Mouse (Mus musculus) MEL (cell line): ENCODE results near the gene Ovol2. TPM values are rescaled to one million over a fixed set of nuclear protein-coding genes. Genes with fewer than 3 reads are reported as not detected.

Experiments used
- DNase-seq: peaks from one replicate; pipeline ENCODE4 v3.0.0; 2011; ENCODE audit warnings: low read depth, low spot score
- H3K27ac ChIP-seq: 2 replicates; pipeline ENCODE4 v1.5.1; 2012; ENCODE audit warnings: low read depth, mild to moderate bottlenecking, control low read depth, low read length, moderate library complexity; ENCODE audit not compliant: control insufficient read depth
- H3K27me3 ChIP-seq, 2 experiments: fragments of 150-350 bp in 1 of 2; sonication (generic) in 1 of 2; 2 replicates each; pipeline ENCODE4 v1.6.1; 2012; ENCODE audit warnings: low read length in 2 of 2, mild to moderate bottlenecking in 2 of 2, improper control_type of control experiment in 1 of 2, moderate library complexity in 1 of 2; ENCODE audit not compliant: insufficient read depth in 2 of 2, control insufficient read depth in 1 of 2
- H3K36me3 ChIP-seq, 2 experiments: 2 replicates each; pipeline ENCODE4 v1.6.1; 2012 to 2014; ENCODE audit warnings: low read length in 2 of 2, improper control_type of control experiment in 1 of 2, inconsistent platforms in 1 of 2, mild to moderate bottlenecking in 1 of 2; ENCODE audit not compliant: insufficient read depth in 2 of 2, control insufficient read depth in 1 of 2
- H3K4me1 ChIP-seq, 2 experiments: fragments of 150-350 bp in 1 of 2; sonication (generic) in 1 of 2; 2 replicates each; pipeline ENCODE4 v1.6.1; 2012; ENCODE audit warnings: low read length in 2 of 2, improper control_type of control experiment in 1 of 2, mild to moderate bottlenecking in 1 of 2; ENCODE audit not compliant: insufficient read depth in 2 of 2, control insufficient read depth in 1 of 2
- H3K4me3 ChIP-seq, 2 experiments: fragments of 150-350 bp in 1 of 2; sonication (generic) in 1 of 2; 2 replicates each; pipeline ENCODE4 v1.5.1; 2012; ENCODE audit warnings: low read depth in 2 of 2, low read length in 2 of 2, mild to moderate bottlenecking in 2 of 2, moderate library complexity in 2 of 2, control low read depth in 1 of 2, improper control_type of control experiment in 1 of 2; ENCODE audit not compliant: control insufficient read depth in 1 of 2, insufficient read depth in 1 of 2
- H3K79me2 ChIP-seq: 2 replicates; pipeline ENCODE4 v1.6.1; 2012; ENCODE audit warnings: mild to moderate bottlenecking, low read length, moderate library complexity; ENCODE audit not compliant: control insufficient read depth, poor library complexity, insufficient read depth
- H3K9ac ChIP-seq: 2 replicates; pipeline ENCODE4 v1.6.1; 2012; ENCODE audit warnings: low read depth, mild to moderate bottlenecking, control low read depth, low read length, moderate library complexity; ENCODE audit not compliant: control insufficient read depth, poor library complexity, severe bottlenecking
- H3K9me3 ChIP-seq: fragments of 150-350 bp; sonication (generic); replicated peaks from 2 replicates; pipeline ENCODE4 v1.6.1; 2012; ENCODE audit warnings: mild to moderate bottlenecking, low read length, improper control_type of control experiment, moderate library complexity; ENCODE audit not compliant: insufficient read depth
- CHD1 ChIP-seq: IDR thresholded peaks from 2 replicates; pipeline ENCODE4 v1.6.1; 2012; ENCODE audit warnings: low read depth, mild to moderate bottlenecking, inconsistent platforms, low read length, improper control_type of control experiment
- CHD2 ChIP-seq: IDR thresholded peaks from 2 replicates; pipeline ENCODE4 v1.6.1; 2011; ENCODE audit warnings: low read length, improper control_type of control experiment
- CTCF ChIP-seq, 3 experiments: IDR thresholded peaks in 2 of 3; conservative IDR thresholded peaks in 1 of 3; 2 replicates each; pipeline ENCODE4 v1.5.1; 2011 to 2012; ENCODE audit warnings: low read length in 3 of 3, low read depth in 2 of 3, mild to moderate bottlenecking in 2 of 3, improper control_type of control experiment in 1 of 3, inconsistent platforms in 1 of 3, mixed read lengths in 1 of 3, moderate library complexity in 1 of 3; ENCODE audit not compliant: control insufficient read depth in 1 of 3, insufficient read depth in 1 of 3, poor library complexity in 1 of 3, severe bottlenecking in 1 of 3
- E2F4 ChIP-seq: IDR thresholded peaks from 2 replicates; pipeline ENCODE4 v1.6.1; 2011; ENCODE audit warnings: low read depth, low read length, improper control_type of control experiment, borderline replicate concordance
- ELF1 ChIP-seq: IDR thresholded peaks from 2 replicates; pipeline ENCODE4 v1.6.1; 2014; ENCODE audit warnings: low read depth, mild to moderate bottlenecking, inconsistent platforms, low read length, improper control_type of control experiment, moderate library complexity
- GABPA ChIP-seq: IDR thresholded peaks from 2 replicates; pipeline ENCODE4 v1.6.1; 2012; ENCODE audit warnings: low read depth, mild to moderate bottlenecking, inconsistent platforms, low read length, improper control_type of control experiment, moderate library complexity
- HCFC1 ChIP-seq: IDR thresholded peaks from 2 replicates; pipeline ENCODE4 v1.6.1; 2012; ENCODE audit warnings: low read depth, mild to moderate bottlenecking, inconsistent platforms, low read length, improper control_type of control experiment, moderate library complexity
- KAT2A ChIP-seq: conservative IDR thresholded peaks from 2 replicates; pipeline ENCODE4 v1.6.1; 2012; ENCODE audit warnings: low read depth, low read length, improper control_type of control experiment, inconsistent platforms
- MAX ChIP-seq: IDR thresholded peaks from 2 replicates; pipeline ENCODE4 v1.6.1; 2011; ENCODE audit warnings: low read length, improper control_type of control experiment
- MAZ ChIP-seq: IDR thresholded peaks from 2 replicates; pipeline ENCODE4 v1.6.1; 2012; ENCODE audit warnings: low read depth, mild to moderate bottlenecking, inconsistent platforms, low read length, improper control_type of control experiment
- MXI1 ChIP-seq: IDR thresholded peaks from 2 replicates; pipeline ENCODE4 v1.6.1; 2011; ENCODE audit warnings: mild to moderate bottlenecking, low read depth, low read length, improper control_type of control experiment
- MYB ChIP-seq: IDR thresholded peaks from 2 replicates; pipeline ENCODE4 v1.6.1; 2011; ENCODE audit warnings: mild to moderate bottlenecking, low read depth, low read length, improper control_type of control experiment
- MYC ChIP-seq: IDR thresholded peaks from 2 replicates; pipeline ENCODE4 v1.6.1; 2011; ENCODE audit warnings: low read depth, mild to moderate bottlenecking, low read length, improper control_type of control experiment, moderate library complexity
- NELFE ChIP-seq: IDR thresholded peaks from 2 replicates; pipeline ENCODE4 v1.6.1; 2011; ENCODE audit warnings: low read depth, low read length, improper control_type of control experiment
- NRF1 ChIP-seq: IDR thresholded peaks from 2 replicates; pipeline ENCODE4 v1.6.1; 2014; ENCODE audit warnings: low read depth, mild to moderate bottlenecking, inconsistent platforms, low read length, improper control_type of control experiment, moderate library complexity; ENCODE audit not compliant: poor library complexity, insufficient read depth, severe bottlenecking
- POLR2A ChIP-seq, 2 experiments: IDR thresholded peaks; 2 replicates each; pipeline ENCODE4 v1.6.1; 2011 to 2012; ENCODE audit warnings: low read length in 2 of 2, mild to moderate bottlenecking in 2 of 2, control low read depth in 1 of 2, improper control_type of control experiment in 1 of 2, low read depth in 1 of 2, moderate library complexity in 1 of 2; ENCODE audit not compliant: control insufficient read depth in 1 of 2, insufficient read depth in 1 of 2, poor library complexity in 1 of 2
- POLR2AphosphoS2 ChIP-seq: IDR thresholded peaks from 2 replicates; pipeline ENCODE4 v1.6.1; 2011; ENCODE audit warnings: low read length, improper control_type of control experiment
- POLR2AphosphoS5 ChIP-seq: IDR thresholded peaks from 2 replicates; pipeline ENCODE4 v1.6.1; 2012; ENCODE audit warnings: low read depth, borderline replicate concordance, mild to moderate bottlenecking, inconsistent platforms, low read length, moderate library complexity, mixed read lengths
- SIN3A ChIP-seq: IDR thresholded peaks from 2 replicates; pipeline ENCODE4 v1.6.1; 2012; ENCODE audit warnings: low read length, improper control_type of control experiment, inconsistent platforms
- TBP ChIP-seq: IDR thresholded peaks from 2 replicates; pipeline ENCODE4 v1.8.0; 2011; ENCODE audit warnings: low read depth, low read length, improper control_type of control experiment
- TCF12 ChIP-seq: IDR thresholded peaks from 2 replicates; pipeline ENCODE4 v1.6.1; 2014; ENCODE audit warnings: low read depth, mild to moderate bottlenecking, inconsistent platforms, low read length, improper control_type of control experiment, moderate library complexity
- UBTF ChIP-seq: IDR thresholded peaks from 2 replicates; pipeline ENCODE4 v1.6.1; 2012; ENCODE audit warnings: low read depth, mild to moderate bottlenecking, inconsistent platforms, low read length, improper control_type of control experiment, moderate library complexity, borderline replicate concordance; ENCODE audit not compliant: insufficient read depth
- USF1 ChIP-seq: IDR thresholded peaks from 2 replicates; pipeline ENCODE4 v1.6.1; 2014; ENCODE audit warnings: low read depth, mild to moderate bottlenecking, inconsistent platforms, low read length, improper control_type of control experiment, moderate library complexity
- ZMIZ1 ChIP-seq: IDR thresholded peaks from 2 replicates; pipeline ENCODE4 v1.6.1; 2012; ENCODE audit warnings: low read depth, mild to moderate bottlenecking, inconsistent platforms, low read length, improper control_type of control experiment, moderate library complexity
- ZNF384 ChIP-seq: IDR thresholded peaks from 2 replicates; pipeline ENCODE4 v1.6.1; 2012; ENCODE audit warnings: low read depth, mild to moderate bottlenecking, inconsistent platforms, low read length, improper control_type of control experiment
- polyA plus RNA-seq, 2 experiments: library from polyadenylated mRNA; stranded (reverse) in 1 of 2; unstranded in 1 of 2; fragments of >175 nt in 1 of 2; fragments of >200 nt in 1 of 2; gene quantifications; 2 replicates each; pipeline versions ENCODE4 v1.2.1 to v1.2.4; 2012; ENCODE audit warnings: low replicate concordance in 2 of 2, low read depth in 1 of 2; ENCODE audit not compliant: insufficient read length in 2 of 2, insufficient read depth in 1 of 2, missing spikeins in 1 of 2
- total RNA-seq: library from RNA; depleted of rRNA; stranded (reverse); fragments of 300-350 nt; gene quantifications from 2 replicates; pipeline ENCODE4 v1.2.3, GENCODE M21; 2012

Gene Ovol2
- total and polyA plus RNA-seq, 3 experiments: not detected

DNA sequence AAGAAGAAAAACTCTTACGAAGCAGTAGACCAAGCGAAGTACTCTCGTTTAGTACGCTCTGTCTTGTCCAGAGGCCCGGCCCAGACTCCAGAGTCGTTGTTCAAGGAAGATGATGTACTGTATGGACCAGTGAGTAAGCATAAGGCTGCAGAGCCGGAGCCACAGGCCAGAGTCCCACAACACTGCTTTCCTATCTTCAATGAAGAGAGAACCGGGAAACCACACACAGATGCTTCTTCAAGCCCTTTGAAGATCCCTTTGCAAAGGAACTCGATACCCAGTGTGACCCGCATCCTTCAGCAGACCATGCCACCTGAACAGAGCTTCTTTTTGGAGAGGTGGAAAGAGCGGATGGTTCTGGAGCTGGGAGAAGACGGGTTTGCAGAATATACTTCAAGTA is 59.9 kb downstream of the Ovol2 start:
- peak overlapping the region; percentile 75 for H3K27ac ChIP-seq
- H3K79me2 ChIP-seq: peaks cover 68% of the 10 kb centered on the region
- no peaks in the 10 kb centered on the region for H3K27me3 ChIP-seq
- DNase-seq: peak; percentile 74
- H3K36me3 ChIP-seq: peaks cover 2 to 30% of the 10 kb centered on the region in 2 experiments
- H3K4me1 ChIP-seq: peaks cover 3 to 11% of the 10 kb centered on the region in 2 experiments; a peak in 3 of 4 replicates
- no peaks in the 10 kb centered on the region for H3K9me3 ChIP-seq
- peak overlapping the region; percentile 0 to 98 for H3K4me3 ChIP-seq
- peak overlapping the region; percentile 68 for H3K9ac ChIP-seq
- TF ChIP-seq ELF1 (no peak), CHD1 (no peak), TBP (peak; percentile 1; the same call in 1 of the 2 replicates)

DNA sequence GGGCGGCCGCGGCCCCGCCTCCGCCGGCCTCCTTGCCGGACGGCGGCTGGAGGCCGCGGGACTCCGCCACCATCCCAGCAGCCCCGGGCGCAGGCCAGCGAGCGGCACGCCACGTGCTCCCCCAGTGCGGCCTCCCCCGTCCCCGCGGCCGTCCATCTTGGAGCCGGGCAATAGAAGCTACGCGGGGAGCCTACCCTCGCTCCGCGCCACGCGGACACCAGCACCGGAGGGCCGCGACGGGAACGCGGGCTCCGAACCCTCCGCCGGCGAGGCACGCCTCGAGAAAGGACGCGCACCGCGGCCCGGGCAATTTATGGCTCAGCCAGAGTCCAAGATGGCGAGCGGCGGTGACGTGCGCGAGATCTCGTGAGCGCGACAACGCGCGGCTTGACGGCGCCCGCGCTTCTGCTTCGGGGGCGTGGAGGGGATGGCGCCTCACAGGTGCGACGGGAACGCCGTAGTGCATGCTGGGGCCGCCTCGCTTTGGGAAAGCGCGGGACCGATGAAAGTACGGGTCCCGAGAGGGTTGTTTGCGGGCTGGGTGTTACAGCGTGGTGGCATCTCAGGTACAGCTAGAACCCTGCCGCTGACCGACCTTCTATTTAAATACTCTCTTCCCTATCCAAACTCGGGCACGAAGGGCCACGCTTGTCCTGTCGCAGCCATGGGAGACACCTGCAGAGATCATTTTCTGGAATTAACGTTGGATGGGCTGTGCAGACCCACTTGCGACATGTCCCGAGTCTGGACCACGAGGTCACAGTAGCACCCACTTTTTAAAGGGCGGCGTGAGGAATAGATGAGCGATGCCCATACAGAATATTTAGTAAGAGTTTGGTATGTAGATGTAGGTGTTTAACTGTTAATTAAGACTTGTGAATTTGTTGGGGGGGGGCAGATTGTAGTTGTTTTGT is 61.2 kb downstream of the Ovol2 start, which contains the start of the genes Mgme1 and Snx5:
Mgme1 (plus strand) TSS at position 157 of the 914 bp plus-strand sequence.
Snx5 (minus strand) TSS at position 400 of the 914 bp plus-strand sequence.
- TF ChIP-seq USF1 (peak; percentile 68), KAT2A (peak; percentile 79), MYB (no peak), UBTF (no peak; the same call in 1 of the 2 replicates), HCFC1 (peak; percentile 90), NRF1 (peak; percentile 62), CHD2 (peak; percentile 94), CHD1 (no peak; the same call in 1 of the 2 replicates), MYC (peak; percentile 81), E2F4 (peak; percentile 94; the same call in 1 of the 2 replicates), ZMIZ1 (peak; percentile 98), POLR2AphosphoS5 (0 out of 2 replicates have a peak, but pooled peaks have one; percentile 28), MAZ (peak; percentile 42; the same call in 1 of the 2 replicates), NELFE (peak; percentile 99), MXI1 (peak; percentile 90), POLR2A (IDR thresholded peaks at IDR 0.05; ENCODE audit: control insufficient read depth in 1 of 2, insufficient read depth in 1 of 2, low read depth in 1 of 2, low read length in 2 of 2, poor library complexity in 1 of 2) (peak; percentile 89 to 97), MAX (peak; percentile 85), CTCF (IDR thresholded peaks at IDR 0.05 in 2 of 3, conservative IDR thresholded peaks at IDR 0.05 in 1 of 3; ENCODE audit: control insufficient read depth in 1 of 3, insufficient read depth in 1 of 3, low read depth in 2 of 3, low read length in 3 of 3, poor library complexity in 1 of 3, severe bottlenecking in 1 of 3) (peak in 1 of 3 experiments; percentile 12; a peak in 1 of 6 replicates), GABPA (no peak), TBP (peak; percentile 94), TCF12 (peak; percentile 44; the same call in 1 of the 2 replicates), SIN3A (peak; percentile 72; the same call in 1 of the 2 replicates), POLR2AphosphoS2 (peak; percentile 92), ZNF384 (no peak)

More for the DNA sequence above, 61.2 kb downstream of the Ovol2 start, which contains the start of the genes Mgme1 and Snx5:
- H3K9ac ChIP-seq: peak within 1 kb of the TSS; percentile 99
- peaks cover 2 to 43% of the 10 kb centered on the region in 2 experiments; a peak in 3 of 4 replicates for H3K36me3 ChIP-seq
- peak; percentile 98 for DNase-seq
- peaks cover 3 to 15% of the 10 kb centered on the region in 2 experiments; a peak in 3 of 4 replicates for H3K4me1 ChIP-seq
- peak within 1 kb of the TSS; percentile 85 to 98 for H3K4me3 ChIP-seq
- no peaks in the 10 kb centered on the region for H3K9me3 ChIP-seq
- H3K27ac ChIP-seq: peak within 1 kb of the TSS; percentile 90
- no peaks in the 10 kb centered on the region for H3K27me3 ChIP-seq
- peaks cover 80% of the 10 kb centered on the region for H3K79me2 ChIP-seq
